Mouse (Mus musculus) limb, embryonic 15.5 days (tissue): ENCODE measurements around the gene Sphk1. TPM values are rescaled to one million over a fixed set of nuclear protein-coding genes. Genes with fewer than 3 reads are reported as not detected.

Experiments used
- ATAC-seq: fragments of 200-750 bp; cut with Nextera tagmentation; 2 replicates; pipeline ENCODE4 v1.8.0; 2017; ENCODE audit warnings: low read depth, moderate TSS enrichment; ENCODE audit not compliant: insufficient number of reproducible peaks, low FRiP score, low TSS enrichment
- H3K27ac ChIP-seq: fragments of 300-500 bp; sonication (generic); 2 replicates; pipeline ENCODE4 v1.5.1; 2015; ENCODE audit warnings: moderate library complexity, mild to moderate bottlenecking, inconsistent platforms
- H3K27me3 ChIP-seq: fragments of 300-500 bp; sonication (generic); 2 replicates; pipeline ENCODE4 v1.6.1; 2015; ENCODE audit warnings: inconsistent platforms
- H3K36me3 ChIP-seq: fragments of 300-500 bp; sonication (generic); 2 replicates; pipeline ENCODE4 v1.6.1; 2015; ENCODE audit warnings: inconsistent platforms
- H3K4me1 ChIP-seq: fragments of 300-500 bp; sonication (generic); 2 replicates; pipeline ENCODE4 v1.6.1; 2015; ENCODE audit warnings: inconsistent platforms
- H3K4me2 ChIP-seq: fragments of 300-500 bp; sonication (generic); 2 replicates; pipeline ENCODE4 v1.6.1; 2015; ENCODE audit warnings: mild to moderate bottlenecking, inconsistent platforms
- H3K4me3 ChIP-seq: fragments of 300-500 bp; sonication (generic); 2 replicates; pipeline ENCODE4 v1.5.1; 2015; ENCODE audit warnings: mild to moderate bottlenecking, inconsistent platforms
- H3K9ac ChIP-seq: fragments of 300-500 bp; sonication (generic); 2 replicates; pipeline ENCODE4 v1.6.1; 2015; ENCODE audit warnings: inconsistent platforms
- H3K9me3 ChIP-seq: fragments of 300-500 bp; sonication (generic); 2 replicates; pipeline ENCODE4 v1.6.1; 2016; ENCODE audit warnings: inconsistent platforms
- WGBS: fragments of 180-500 bp; shearing (Covaris S2); methylation state at CpG from one replicate; pipeline ENCODE4 v1.1.7; 2015; 5-methylcytosine and 5-hydroxymethylcytosine counted together
- polyA plus RNA-seq: library from polyadenylated mRNA; unstranded; fragments of >200 nt; fragmentation: Nextera tagmentation; extraction: Ambion mirVana; gene quantifications from 2 replicates; pipeline ENCODE4 v1.2.1, GENCODE M21; 2015

The Sphk1 gene
- polyA plus RNA-seq, 1 experiment from 2014 or later: 7.7 TPM

DNA sequence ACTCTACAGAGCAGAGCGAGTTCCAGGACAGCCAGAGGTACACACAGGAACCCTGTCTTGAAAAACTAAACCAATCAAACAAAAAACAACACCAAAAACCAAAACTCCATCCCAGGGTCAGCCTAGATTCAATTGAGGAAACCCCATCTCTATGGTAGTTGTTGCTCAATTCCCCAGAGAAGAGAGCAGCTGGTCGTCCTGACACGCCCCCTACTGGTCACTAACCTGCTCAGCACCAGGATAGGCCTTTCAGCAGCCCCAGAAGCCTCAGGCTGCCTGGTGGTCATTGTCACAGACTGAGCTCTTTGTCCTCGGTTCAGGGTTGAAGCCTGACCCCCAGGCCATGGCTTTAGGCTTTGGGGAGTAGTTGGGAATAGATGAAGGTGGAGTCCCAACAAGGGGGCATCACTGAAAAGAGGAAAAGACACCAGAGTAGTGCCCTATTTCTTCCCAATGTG, 36.9 kb upstream of the Sphk1 start, which contains the start of gene Prpsap1:
Gene Prpsap1, minus strand, starts transcription at position 408 of the 458 bp plus-strand sequence.
- ATAC-seq: no peak
- no peaks in the 10 kb centered on the region for H3K9me3 ChIP-seq
- H3K27me3 ChIP-seq: no peaks in the 10 kb centered on the region
- 29% methylated on average over 4 of the region's 4 CpGs for WGBS
- no peak within 1 kb of the TSS for H3K4me3 ChIP-seq
- peaks cover 18% of the 10 kb centered on the region for H3K4me1 ChIP-seq
- H3K27ac ChIP-seq: no peak within 1 kb of the TSS
- H3K9ac ChIP-seq: no peak within 1 kb of the TSS
- no peak within 1 kb of the TSS for H3K4me2 ChIP-seq
- H3K36me3 ChIP-seq: no peaks in the 10 kb centered on the region

DNA sequence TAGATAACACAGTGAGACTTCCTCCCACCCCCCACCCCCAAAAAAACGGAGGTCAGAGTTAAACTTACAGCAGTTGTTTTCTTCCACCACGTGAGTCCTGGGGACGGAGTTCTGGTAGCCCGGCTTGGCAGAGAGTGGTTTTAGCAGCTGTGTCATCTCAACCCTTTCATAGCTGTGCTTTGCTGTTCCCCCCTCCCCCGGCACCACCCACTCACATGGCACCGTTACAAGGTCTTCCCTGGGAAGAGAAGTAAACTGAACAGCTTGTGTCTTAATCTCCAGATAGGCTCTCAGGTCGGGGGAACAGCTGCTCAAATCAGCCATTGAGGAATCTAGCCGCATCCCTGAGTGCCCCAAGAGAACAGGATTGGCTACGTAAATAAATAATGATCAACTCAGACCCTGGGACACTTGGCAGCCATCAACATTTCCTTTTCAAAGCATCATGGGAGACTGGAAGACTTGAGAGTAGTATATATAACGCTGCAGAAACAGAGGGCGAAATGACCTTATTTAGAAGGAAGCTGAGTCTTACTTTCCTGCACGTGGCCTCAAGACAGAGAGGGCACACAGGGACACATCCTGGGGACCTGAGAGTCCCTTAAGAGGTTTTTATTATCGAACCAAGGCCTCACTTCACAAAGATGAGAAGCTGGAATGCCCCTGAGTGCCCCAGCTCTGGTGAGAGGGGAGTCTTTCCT, 36.1 kb upstream of the Sphk1 start:
- Histone ChIP-seq H3K27ac (no peak overlapping the region), H3K27me3 (no peaks in the 10 kb centered on the region), H3K4me3 (no peak overlapping the region), H3K4me1 (peaks cover 12% of the 10 kb centered on the region), H3K36me3 (no peaks in the 10 kb centered on the region), H3K9ac (no peak overlapping the region), H3K9me3 (no peaks in the 10 kb centered on the region), H3K4me2 (no peak overlapping the region)
- ATAC-seq: no peak
- WGBS: 55% methylated on average over 13 of the region's 13 CpGs

DNA sequence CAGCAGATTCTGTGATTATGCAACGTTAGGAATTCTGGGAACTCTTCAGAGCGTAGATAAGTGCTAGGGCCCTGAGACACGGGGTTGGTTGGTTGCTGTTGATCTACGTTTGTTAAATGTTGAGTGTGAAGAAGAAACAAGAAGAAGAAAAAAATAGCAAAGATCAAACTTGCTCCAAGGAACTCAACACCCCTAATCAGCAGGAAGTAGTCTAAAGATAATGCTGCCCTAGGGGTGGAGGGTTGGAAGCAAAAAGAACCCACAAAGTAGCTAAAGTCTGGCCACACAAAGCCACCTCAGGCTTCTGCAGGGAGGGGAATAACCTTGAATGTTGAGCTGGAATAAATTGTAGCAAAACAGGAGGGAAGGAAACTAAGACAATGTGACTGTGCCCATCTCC, 33.4 kb upstream of the Sphk1 start:
- H3K9me3 ChIP-seq: no peaks in the 10 kb centered on the region
- H3K4me3 ChIP-seq: no peak overlapping the region
- no peak for ATAC-seq
- peaks cover 12% of the 10 kb centered on the region for H3K4me1 ChIP-seq
- H3K27me3 ChIP-seq: no peaks in the 10 kb centered on the region
- H3K27ac ChIP-seq: no peak overlapping the region
- WGBS: 88% methylated on average over 4 of the region's 4 CpGs
- no peak overlapping the region for H3K9ac ChIP-seq
- no peaks in the 10 kb centered on the region for H3K36me3 ChIP-seq
- no peak overlapping the region for H3K4me2 ChIP-seq

DNA sequence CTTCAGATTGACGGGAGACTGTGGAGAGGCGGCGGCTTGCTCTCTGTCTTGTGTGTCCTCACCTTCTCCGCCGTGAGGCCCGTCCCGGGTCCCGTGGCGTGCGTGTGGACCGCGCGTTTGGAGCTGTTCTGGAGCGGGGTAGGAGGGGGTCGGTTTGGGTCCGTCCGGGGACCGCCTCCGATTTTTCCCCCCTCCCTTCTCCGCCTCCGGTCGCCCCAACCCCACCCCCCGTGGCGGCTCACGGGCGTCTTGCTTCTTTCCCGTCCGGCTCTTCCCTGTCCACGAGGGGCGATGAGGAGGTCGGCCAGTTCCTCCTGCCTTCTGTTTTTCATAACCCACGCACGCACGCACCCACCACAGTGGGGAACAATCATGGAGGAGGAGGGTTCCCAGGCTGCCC, 32.1 kb upstream of the Sphk1 start:
- peaks cover 12% of the 10 kb centered on the region for H3K4me1 ChIP-seq
- no peaks in the 10 kb centered on the region for H3K27me3 ChIP-seq
- H3K9ac ChIP-seq: no peak overlapping the region
- H3K27ac ChIP-seq: no peak overlapping the region
- H3K4me2 ChIP-seq: peak overlapping the region; percentile 48
- WGBS: 38% methylated on average over 34 of the region's 34 CpGs
- peak overlapping the region; percentile 31 for H3K4me3 ChIP-seq
- H3K36me3 ChIP-seq: no peaks in the 10 kb centered on the region
- no peak for ATAC-seq
- no peaks in the 10 kb centered on the region for H3K9me3 ChIP-seq

DNA sequence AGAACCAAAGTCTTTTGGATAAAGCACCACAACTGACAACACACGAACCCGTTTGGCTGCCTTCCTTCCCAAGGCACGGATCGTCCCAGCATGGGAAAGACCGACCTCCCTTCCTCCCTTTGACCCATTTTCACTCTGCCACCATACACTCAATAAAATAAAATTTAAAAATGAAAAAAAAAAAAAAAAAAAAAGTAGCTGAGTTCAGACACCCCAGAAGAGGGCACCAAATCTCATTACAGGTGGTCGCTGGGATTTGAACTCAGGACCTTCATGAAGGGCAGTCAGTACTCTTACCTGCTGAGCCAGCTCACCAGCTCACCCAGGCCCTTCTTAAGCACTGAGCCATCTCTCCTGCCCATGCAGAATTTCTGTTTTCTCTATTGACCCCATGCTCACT, 31.7 kb upstream of the Sphk1 start:
- ATAC-seq: no peak
- no peaks in the 10 kb centered on the region for H3K9me3 ChIP-seq
- 53% methylated on average over 6 of the region's 6 CpGs for WGBS
- no peaks in the 10 kb centered on the region for H3K27me3 ChIP-seq
- peak overlapping the region; percentile 48 for H3K4me2 ChIP-seq
- H3K36me3 ChIP-seq: no peaks in the 10 kb centered on the region
- H3K9ac ChIP-seq: no peak overlapping the region
- peaks cover 12% of the 10 kb centered on the region for H3K4me1 ChIP-seq
- H3K4me3 ChIP-seq: peak overlapping the region; percentile 31
- no peak overlapping the region for H3K27ac ChIP-seq

DNA sequence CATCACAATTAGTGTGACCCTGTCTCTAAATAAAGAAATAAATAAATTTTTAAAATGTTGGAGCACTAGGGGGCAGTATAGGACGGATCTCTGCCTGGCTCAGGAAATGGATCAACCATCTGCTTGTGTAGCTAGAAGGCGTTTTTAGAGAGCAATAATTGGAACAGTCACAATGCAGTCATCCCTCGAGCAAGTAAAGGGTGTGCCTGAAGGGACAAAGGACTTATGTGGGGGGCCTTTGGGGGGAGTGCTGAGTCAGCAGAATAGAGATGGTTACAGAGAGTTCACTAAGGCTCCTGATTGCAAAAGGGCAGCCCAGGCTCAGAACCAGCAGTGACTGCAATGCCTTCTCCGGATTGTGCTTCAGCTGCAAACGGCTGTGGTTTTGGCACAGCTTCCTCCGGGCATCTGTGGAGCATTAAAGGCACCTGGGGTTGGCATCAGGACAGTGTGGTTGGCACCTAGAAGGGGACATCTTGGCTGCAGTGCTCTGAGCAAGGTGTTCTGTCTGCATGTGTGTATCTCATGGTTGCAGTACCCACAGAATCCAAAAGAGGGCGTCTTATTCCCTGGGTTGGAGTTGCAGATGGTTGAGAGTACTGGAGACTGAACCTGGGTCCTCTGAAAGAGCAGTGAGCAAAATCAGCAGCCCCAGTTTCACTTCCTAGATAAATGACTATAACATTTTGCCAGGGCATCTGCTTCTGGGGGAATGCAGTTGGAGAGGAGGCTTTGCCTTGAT, 29.5 kb upstream of the Sphk1 start:
- 17% methylated on average over 7 of the region's 7 CpGs for WGBS
- no peaks in the 10 kb centered on the region for H3K27me3 ChIP-seq
- no peak overlapping the region for H3K4me2 ChIP-seq
- no peak overlapping the region for H3K27ac ChIP-seq
- peaks cover 8% of the 10 kb centered on the region for H3K4me1 ChIP-seq
- no peaks in the 10 kb centered on the region for H3K9me3 ChIP-seq
- no peak overlapping the region for H3K9ac ChIP-seq
- H3K4me3 ChIP-seq: no peak overlapping the region
- no peak; the same call in 1 of the 2 replicates for ATAC-seq
- H3K36me3 ChIP-seq: no peaks in the 10 kb centered on the region

DNA sequence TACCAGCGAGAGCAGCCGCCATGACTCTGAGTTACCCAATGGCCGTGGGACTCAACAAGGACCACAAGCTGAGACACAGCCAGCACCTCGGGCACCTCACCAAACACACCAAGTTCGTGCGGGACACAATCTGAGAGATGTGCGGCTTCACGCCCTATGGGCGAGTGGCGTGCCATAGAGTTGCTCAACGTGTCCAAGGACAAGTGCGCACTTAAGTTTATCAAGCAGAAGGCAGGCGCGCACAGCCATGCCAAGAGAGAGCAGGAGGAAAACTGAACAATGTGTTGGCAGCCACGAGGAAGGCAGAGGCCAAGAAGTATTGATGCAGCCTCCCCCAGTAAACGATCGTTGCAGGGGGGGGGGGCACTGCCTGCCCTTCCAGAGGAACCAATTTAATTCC, 26.2 kb upstream of the Sphk1 start:
- no peak overlapping the region for H3K27ac ChIP-seq
- WGBS: 86% methylated on average over 17 of the region's 17 CpGs
- H3K4me3 ChIP-seq: no peak overlapping the region
- no peak for ATAC-seq
- H3K4me1 ChIP-seq: peaks cover 4% of the 10 kb centered on the region
- H3K36me3 ChIP-seq: no peaks in the 10 kb centered on the region
- no peaks in the 10 kb centered on the region for H3K27me3 ChIP-seq
- H3K9me3 ChIP-seq: no peaks in the 10 kb centered on the region
- no peak overlapping the region for H3K9ac ChIP-seq
- no peak overlapping the region for H3K4me2 ChIP-seq

DNA sequence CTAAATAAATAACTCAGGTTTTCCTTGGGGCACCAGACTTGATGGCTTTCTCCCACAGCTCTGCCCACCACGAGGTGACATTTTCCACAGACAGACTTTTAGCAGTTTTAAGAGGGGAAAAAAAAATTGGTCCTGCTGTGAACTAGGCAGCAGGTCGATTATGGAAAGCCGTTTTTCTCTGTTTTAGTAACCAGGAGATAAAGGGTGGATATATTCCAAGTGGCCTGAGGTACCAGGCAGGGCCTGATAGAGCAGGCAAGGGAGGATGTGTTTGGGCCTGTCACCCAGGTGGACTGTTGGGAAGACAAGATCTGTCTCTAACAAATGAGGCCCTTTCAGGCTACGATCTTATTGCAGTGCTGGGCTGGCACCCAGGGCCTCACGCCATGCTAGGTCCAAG, 25.2 kb upstream of the Sphk1 start:
- Histone ChIP-seq H3K9me3 (no peaks in the 10 kb centered on the region), H3K27ac (no peak overlapping the region), H3K4me2 (no peak overlapping the region), H3K4me1 (peaks cover 4% of the 10 kb centered on the region), H3K4me3 (no peak overlapping the region), H3K36me3 (no peaks in the 10 kb centered on the region), H3K27me3 (no peaks in the 10 kb centered on the region), H3K9ac (no peak overlapping the region)
- WGBS: 49% methylated on average over 5 of the region's 5 CpGs
- ATAC-seq: no peak

DNA sequence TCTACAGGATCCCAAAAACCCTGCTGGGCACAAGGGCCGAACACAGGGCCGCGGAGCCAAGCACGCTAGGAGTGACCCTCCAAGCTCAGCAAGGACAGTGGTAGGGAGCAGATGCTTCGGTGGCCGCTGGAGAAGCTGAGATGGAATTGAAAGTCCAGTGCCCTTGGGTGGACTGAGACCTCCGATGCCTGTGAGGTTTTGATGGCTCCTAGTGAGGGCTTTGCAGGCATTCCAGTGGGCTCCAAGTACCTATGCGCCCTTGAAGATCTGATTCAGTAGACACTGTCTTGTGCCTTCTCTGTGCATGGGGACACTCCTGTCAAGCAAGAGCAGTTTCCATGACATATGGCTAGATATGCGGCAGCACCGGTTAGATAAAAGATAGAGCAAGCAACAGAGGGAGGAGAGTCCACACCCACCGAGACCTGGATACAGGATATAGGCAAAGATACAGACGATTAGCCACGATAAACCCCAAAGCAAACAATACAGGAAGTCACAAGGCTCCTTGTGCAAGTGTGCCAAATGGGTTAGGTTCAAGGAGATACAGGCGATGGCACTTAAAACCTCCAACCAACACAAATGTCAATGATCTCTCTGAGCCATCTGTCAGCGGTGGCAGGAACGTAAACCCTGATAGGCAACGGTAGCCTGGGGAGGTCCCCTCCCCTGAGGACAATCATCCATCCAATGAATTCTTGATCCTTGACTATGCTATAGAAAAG, 24.4 kb upstream of the Sphk1 start:
- no peak overlapping the region for H3K4me3 ChIP-seq
- H3K27ac ChIP-seq: no peak overlapping the region
- no peak overlapping the region for H3K9ac ChIP-seq
- no peak for ATAC-seq
- H3K9me3 ChIP-seq: no peaks in the 10 kb centered on the region
- H3K36me3 ChIP-seq: no peaks in the 10 kb centered on the region
- WGBS: 78% methylated on average over 17 of the region's 17 CpGs
- H3K4me2 ChIP-seq: no peak overlapping the region
- H3K27me3 ChIP-seq: no peaks in the 10 kb centered on the region
- peaks cover under 1% of the 10 kb centered on the region for H3K4me1 ChIP-seq

DNA sequence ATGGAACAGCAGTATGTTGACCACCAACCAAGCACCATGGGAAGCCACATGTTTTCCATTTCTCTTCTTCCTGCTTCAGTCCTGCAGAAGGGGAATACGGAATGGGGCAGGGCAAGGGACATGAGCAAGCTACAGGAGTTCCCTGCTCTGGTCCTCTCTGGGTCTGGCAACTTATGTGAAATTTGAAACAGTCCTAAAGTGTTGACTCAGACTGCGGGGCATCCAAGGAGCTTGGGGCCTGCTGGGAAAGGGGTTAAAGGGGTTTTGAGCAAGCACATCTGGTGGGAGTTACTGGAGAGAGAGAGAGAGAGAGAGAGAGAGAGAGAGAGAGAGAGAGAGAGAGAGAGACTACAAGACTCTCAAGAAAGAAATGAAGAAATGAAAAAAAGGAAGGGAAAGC, 22.0 kb upstream of the Sphk1 start:
- Histone ChIP-seq H3K36me3 (no peaks in the 10 kb centered on the region), H3K4me1 (no peaks in the 10 kb centered on the region), H3K9me3 (no peaks in the 10 kb centered on the region), H3K4me2 (no peak overlapping the region), H3K27me3 (no peaks in the 10 kb centered on the region), H3K27ac (peak overlapping the region; percentile 13; the same call in 1 of the 2 replicates), H3K9ac (no peak overlapping the region), H3K4me3 (no peak overlapping the region)
- whole genome bisulfite sequencing: 15% methylated on average over 2 of the region's 2 CpGs
- no peak for ATAC-seq

DNA sequence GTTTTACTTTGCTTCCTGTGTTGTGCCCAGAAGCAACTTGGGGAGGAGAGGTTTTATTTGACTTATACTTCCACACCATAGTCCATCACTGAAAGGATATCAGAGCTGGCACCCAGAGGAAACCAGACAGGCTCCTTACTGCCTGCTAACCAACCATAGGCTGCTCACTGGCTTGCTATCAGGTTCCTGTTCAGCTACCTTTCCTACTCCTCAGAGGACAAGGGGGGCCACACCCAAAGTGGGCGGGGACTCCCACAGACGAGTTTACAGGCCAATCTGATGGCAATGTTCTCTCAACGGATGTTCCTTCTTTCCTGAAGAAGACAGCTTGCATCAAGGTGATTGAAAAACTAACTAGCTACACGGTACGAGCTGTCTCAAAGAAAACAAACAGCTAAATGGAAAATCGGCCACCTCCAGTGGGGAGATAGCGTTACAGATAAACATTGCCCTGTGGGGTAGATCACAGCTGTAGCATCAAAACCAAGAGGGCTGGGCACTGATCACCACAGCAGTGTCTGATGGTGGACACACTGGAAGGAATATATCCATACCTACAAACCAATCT, 19.3 kb upstream of the Sphk1 start:
- Histone ChIP-seq H3K36me3 (no peaks in the 10 kb centered on the region), H3K9ac (no peak overlapping the region), H3K27ac (no peak overlapping the region), H3K27me3 (no peaks in the 10 kb centered on the region), H3K4me2 (no peak overlapping the region), H3K4me1 (peaks cover 3% of the 10 kb centered on the region; the same call in 1 of the 2 replicates), H3K4me3 (no peak overlapping the region), H3K9me3 (no peaks in the 10 kb centered on the region)
- ATAC-seq: no peak
- 64% methylated on average over 7 of the region's 7 CpGs for WGBS
